Mouse (Mus musculus) MN1 (cell line): Measurements from ENCODE around the gene Leap2.
"Not testable (repeated sequence)": the region's sequence is repeated elsewhere in the genome, so short reads cannot be mapped to it uniquely, and the experiment has no call there.

Experiments
- DNase-seq: peaks from one replicate; pipeline ENCODE4 v3.0.0-alpha.2; 2016; ENCODE audit warnings: low spot score

Leap2 gene

DNA sequence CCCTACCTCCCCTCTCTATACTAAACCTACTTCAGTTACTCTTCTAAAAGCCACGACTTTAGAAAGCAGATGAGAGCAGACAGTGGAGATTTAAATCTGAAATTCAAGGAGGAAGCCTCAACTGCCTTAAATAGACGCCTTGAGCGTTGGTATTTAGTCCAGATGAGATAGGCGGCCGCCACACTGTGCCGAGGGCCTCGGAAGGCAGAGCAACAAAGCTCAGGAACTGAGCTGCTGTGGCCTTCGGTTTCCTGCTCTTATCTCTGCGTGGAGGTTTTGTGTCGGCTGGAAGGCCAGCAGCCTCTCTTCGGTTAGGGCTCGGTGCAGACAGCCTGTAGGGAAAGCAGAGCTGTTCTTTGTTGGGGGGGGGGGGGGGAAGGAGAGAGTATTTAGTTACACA, 19.0 kb upstream of the Leap2 start:
- DNase-seq, result no peak

DNA sequence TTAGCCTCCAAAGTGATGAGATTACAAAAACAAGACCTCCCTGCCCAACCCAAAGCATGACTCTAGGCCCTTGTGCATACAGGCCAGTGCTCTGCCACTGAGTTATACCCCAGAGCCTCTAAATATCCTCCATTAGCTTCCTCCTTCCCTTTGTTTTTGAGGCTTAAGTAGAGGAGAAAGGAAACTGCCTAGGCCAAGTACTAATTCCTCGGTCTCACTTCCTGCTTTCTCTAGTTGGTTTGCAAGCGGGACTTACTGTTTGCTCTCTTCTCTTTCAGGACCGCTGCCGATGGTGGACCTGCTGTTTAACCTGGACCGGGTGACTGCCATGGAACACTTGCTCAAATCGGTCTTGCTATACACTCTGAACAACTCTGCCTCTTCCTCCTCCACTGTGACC, 13.4 kb upstream of the Leap2 start:
- DNase-seq, result no peak

DNA sequence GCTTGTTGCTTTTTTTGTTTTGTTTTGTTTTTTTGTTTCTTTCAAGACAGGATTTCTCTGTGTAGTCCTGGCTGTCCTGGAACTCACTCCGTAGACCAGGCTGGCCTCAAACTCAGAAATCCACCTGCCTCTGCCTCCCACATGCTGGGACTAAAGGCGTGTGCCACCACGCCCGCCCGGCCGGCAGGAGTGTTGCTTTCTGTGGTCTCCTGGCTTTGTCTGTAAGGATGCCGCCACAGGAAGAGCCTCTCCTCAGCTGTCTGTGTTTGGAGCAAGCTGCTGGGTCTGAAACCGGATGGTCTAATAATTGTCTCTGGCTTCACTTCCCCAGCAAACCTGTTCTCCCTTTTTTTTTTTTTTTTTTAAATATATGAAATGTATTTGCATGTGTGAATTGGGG, 12.5 kb upstream of the Leap2 start:
- DNase-seq, result no peak

DNA sequence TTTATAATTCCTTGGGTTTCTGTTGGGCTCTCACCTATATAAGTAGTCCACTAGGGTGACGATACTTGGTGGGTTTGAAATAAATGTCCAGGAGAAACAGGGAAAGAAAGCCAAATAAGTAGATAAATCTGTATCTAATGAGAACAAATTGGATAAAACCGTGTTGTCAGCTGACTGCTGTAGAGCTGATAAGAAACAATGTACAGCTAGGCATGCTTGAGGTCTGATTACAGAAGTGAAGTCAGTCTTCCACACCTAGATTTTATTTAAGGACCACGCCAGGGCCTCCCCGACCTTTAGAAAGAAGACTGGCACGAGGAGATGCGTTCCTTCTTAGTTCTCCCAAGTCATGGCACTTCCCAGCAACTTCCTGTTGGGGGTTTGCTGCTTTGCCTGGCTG, 10.1 kb upstream of the Leap2 start:
- no peak for DNase-seq

DNA sequence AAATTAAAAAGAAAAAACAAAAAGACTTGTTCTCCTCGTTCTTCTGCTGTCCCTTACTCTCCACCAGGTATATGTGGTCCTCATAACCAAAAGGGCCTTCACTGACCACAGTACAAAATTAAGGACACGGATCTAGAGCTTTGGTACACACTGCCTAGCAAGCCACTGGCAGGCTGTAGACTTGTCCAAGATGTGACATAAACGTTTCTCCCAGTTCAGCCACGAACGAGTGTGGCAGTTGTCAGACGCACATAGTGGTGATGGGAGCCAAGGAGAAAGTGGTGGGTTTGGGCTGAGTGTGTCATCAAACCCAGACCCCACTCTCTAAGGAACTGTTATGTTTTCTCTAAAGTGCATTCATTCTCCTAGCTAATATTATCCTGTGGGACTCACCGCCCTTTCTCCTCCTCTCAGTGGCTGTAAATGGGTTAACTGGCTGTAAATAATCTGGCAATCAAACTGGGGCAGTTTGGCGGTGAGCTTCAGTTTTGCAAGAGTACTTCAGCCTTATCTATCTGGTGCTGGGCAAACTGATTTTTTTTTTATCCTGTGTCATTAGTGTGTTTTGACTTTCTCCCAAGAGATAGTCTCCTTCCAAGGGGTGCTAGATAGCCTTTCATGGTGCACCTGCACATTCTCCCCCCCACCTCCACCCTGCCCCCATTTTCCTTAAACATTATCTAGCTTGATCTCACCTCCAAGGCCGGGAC, 8.5 kb upstream of the Leap2 start:
- peak; percentile 64 for DNase-seq

DNA sequence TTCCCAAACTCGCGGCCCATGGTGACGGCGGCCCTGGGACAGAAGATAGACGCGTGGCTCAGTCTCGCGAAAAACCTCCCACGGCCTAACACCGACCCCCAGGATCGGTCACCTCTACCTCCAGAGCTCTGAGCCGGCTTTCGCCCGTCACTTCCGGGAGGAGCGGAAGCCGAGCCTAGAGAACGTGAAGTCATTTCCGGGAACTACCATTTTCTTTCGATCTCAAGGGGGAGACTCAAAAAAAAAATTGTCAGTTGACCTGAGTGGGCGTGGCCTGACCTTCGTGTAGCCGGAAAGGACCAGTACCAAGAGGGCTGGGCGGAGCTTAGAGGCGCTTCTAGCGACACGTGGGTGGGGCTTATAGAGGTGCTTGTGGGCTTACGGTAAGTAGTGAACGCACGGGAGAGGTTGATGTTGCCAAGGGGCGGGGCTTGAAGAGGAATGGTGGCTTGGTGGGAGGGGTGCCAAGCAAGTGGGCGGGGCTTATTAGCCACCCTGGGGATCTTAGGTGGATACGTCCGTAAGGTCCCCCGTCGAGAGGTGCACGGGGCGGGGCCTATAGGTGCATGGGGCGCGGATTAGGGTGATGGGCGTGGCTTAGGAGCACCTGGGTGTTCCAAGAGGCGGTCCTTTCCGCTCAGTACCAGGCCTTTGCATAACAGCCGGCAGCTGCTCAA, 7.8 kb upstream of the Leap2 start, which contains the start of the genes Uqcrq and Gdf9:
Gene Uqcrq, minus strand, starts transcription at position 162 of the 677 bp plus-strand sequence.
Gene Gdf9, plus strand, starts transcription at position 354 of the 677 bp plus-strand sequence.
- peak; percentile 100 for DNase-seq

DNA sequence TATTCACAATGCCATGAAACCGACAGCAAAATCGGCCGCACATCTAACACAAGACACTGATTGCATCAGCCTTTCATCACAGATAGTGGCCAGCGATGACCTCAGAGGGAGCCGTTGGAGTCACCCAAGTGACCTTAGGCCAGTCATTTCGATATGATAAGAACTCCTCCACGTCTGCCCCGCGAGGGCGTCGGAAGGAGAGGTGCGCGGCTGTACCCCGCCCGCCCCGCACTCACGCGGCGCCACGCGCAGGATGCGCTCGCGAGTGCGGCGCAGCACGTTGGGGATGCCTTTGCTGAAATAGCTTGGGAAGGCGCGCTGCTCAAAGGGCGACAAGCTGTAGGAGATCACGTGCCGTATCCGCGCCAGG, 7.3 kb upstream of the Leap2 start:
- peak; percentile 90 for DNase-seq

DNA sequence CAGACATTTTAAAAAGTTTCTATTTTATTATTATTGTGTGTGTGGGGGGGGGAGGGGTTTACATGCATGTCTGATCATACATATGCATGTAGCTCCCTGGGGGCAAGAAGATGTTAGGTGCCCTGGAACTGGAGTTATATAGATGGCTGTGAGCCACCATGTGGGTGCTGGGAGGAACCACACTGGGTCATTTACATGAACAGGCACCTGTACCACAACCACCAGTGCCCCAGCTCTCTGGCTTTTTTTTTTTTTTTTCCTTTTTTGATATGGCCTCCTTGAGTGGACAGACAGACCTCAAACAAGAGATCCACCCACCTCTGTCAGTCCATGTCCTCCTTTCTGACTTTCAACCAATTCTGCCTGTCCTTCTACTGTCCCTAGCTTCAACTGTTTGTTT, 6.2 kb upstream of the Leap2 start:
- peak; percentile 34 for DNase-seq

DNA sequence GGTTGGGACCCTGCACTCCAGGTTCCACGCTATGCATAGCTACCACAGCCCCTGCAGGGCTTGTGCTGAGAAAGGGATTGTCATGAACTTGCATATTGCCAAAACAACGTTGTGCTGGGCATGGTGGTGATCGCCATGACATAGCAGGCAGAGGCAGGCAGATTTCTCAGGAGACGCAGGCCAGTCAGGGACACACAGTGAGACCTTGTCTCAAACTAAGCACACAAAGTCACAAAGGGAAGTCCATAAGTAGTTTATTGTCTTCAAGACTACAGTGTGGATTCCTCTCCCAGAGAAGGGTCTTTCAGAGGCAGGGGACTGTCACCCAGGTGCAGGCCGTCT, 5.7 kb upstream of the Leap2 start:
- no peak for DNase-seq

DNA sequence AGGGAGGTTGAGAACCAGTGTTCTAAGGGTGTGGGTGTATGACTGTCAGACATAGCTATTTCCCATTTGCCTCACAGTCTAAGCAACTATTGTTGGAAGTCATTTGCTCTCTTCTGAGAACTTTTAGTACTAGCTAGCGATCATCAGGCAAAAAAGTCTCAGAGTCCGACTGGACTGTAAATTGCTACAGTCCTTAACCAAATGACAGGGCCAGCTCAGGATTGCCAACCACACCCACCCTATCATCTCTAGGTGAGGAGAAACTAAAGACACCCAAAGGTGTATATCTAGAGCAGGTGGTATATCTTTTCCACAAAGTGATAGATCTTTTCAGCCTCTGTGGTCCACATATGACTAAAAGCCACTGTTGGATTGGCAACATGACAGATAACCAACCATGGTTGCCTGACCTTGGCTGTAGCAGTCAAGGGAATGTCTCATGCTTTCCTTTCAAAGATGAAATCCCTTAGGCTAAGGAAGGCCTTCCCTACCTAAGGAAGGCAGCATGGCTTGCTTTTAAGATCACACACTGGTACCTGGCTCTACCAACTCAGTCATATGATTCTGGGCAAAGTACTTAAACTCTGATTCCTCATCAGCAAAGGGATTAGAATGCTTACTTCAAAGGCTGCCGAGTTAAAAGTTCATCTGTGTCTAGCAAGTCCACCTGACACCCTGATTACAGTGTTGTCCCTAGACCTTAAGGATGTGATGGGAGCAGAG, 5.2 kb upstream of the Leap2 start:
- DNase-seq, result no peak

DNA sequence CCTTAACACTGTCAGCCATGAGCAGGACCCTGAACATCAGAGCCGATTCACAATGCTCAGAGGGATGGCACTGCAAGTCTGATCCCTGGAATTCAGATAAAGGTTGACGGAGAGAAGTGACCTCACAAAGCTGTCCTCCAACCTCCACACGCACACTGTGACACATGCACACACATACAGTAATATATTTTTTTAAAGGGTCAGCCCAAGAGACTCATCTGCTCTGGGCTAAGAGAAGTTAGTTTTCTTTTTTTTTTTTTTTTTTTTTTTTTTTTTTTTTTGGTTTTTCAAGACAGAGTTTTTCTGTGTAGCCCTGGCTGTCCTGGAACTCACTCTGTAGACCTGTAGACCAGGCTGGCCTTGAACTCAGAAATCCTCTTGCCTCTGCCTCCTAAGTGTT, 3.9 kb upstream of the Leap2 start:
- not testable (repeated sequence) for DNase-seq

DNA sequence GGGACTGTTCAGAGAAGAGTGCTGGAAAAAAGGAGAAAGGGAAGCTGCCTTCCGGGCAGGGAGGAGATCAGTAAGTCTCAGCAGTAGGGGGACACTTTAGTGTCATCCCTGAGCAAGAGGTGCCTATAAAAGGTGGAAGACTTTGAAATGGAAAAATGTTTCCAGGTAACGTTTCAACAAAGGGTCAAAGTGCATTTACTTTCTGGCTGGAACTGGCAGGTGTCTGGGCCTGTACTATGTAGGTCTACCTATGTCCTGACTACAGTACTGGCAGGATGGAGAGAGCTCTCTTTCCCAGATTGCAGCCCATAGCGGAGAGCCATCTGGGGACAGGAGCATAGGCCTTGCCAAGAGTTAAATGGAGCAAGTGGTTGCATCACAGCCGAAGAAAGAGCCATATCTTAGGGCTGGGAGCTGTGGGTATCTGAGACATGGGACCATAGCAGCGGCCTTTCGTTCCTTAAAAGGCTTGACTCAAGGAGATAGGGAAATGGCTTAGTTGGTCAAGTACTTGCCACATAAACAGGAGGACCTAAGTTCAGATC, 2.8 kb upstream of the Leap2 start:
- DNase-seq, result no peak

DNA sequence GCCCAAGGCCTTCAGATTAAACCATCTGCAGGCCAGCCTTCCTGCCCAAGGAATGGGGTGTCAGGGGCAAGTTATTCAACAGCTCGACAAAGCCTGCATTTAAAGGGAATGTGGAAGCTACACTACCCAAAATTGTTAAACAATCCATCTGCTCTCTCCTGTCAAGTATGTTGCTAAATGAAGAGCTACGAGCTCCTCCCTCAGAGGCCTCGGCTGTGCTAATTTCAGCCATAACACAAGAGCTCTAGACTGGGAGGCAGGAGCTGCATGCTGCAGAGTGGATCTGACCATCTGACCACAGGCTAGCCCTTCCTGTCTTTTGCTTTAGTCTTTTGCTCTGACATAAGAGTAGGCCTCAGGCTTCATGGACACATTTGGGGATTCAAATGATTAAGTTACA, 2.3 kb upstream of the Leap2 start:
- no peak for DNase-seq

DNA sequence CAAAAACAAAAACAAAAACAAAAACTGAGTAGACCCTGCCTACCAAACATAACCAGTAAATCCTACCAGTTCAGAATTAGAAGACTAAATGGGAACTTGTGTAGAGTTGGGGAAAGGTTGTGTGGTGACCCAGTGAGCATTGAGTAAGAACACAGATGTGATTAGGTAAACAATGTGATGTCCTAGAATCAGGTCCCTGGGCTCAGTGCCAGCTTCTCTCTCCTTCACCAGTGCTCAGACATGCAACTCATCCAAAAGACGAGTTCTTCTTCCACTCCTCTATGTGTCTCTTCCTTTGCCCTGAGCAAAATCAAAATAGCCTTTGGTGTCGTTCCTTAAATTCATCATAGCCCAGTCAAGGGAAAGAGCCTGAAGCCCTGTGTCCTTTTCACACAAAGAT, 1.9 kb upstream of the Leap2 start:
- DNase-seq, result peak; percentile 40

DNA sequence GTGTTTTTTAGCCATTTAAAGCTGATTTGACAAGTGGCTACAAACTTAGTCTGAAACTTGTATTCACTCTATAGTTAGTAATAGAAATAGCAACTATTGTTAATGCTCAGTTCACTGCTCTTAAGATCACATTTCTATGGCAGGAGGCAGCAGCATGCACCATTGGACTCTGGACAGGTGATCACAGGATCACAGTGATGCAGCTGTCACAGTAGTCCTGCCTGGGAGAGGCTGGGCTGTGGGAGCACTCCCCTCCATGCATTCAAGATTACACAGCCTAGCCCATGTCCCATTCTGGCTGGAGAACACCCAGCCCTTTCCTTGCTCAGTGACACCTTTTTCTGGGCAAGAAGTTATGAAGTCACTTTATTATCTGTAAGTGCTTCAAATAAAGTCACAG, 4.9 kb downstream of the Leap2 start:
- no peak for DNase-seq

DNA sequence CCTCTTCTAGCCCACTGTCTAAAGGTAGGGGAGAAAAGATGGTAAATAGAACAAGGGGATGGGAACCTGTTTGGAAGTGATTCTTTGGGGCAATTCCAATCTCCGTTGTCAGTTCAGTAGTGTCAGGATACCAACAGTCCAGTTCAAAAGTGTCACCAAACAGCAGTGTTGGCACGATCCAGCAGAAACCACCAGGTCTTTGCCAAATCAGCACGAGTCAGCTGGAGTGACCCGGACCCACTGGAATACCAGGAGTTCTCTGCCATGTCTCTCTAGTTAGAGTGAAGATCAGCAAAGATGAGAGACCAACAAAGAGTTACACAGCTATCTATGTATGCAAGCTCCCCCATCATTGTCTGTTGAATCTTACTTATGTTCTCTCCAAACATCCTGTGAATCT, 9.1 kb downstream of the Leap2 start:
- no peak for DNase-seq

DNA sequence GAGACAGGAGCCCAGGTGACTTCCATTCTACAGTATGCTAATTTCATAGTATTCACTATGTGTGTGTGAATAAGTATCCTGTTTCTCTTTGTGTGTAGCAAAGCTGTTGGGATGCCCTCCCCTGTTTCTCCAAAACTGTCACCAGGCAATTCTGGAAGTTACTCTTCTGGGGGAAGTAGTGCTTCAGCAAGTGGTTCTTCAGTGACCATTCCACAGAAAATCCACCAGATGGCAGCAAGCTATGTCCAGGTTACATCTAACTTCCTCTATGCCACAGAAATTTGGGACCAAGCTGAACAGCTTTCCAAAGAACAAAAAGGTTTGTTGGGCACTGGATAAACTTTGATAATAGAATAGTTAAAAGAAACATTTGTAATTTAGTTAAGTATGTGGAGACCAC, 11.2 kb downstream of the Leap2 start:
- DNase-seq, result peak; percentile 59

DNA sequence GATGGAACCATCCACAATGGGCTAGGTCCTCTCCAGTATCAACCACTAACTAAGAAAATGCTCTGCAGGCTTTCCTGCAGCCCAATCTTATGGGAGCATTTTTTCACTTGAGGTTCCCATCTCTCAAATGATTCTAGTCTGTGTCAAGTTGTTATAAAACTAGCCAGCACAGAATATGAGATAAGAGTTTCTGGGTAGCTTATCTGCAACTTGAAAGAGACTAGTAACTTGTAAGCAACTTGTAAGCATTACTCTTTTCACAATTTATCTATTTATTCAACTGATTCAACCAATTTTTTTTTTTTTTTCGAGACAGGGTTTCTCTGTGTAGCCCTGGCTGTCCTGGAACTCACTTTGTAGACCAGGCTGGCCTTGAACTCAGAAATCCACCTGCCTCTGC, 19.3 kb downstream of the Leap2 start:
- DNase-seq, result no peak

DNA sequence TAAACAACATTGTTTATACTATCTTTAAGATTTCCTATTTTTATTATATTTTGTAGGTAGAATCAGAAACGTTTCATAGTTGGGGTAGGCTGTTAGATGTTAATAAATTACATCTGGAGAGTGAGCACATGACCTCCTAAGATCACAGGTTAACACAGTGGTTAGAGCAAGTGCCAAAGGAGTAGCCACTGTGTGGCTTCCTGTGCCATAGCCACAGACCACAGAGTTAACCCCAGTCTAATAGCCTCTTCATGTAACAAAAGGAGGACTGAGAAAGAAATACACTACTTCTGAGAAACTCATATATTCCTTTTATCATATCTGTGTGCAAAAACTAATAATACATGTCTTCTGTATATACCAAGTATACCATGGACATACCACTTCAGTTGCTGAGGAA, 29.1 kb downstream of the Leap2 start:
- DNase-seq, result no peak

DNA sequence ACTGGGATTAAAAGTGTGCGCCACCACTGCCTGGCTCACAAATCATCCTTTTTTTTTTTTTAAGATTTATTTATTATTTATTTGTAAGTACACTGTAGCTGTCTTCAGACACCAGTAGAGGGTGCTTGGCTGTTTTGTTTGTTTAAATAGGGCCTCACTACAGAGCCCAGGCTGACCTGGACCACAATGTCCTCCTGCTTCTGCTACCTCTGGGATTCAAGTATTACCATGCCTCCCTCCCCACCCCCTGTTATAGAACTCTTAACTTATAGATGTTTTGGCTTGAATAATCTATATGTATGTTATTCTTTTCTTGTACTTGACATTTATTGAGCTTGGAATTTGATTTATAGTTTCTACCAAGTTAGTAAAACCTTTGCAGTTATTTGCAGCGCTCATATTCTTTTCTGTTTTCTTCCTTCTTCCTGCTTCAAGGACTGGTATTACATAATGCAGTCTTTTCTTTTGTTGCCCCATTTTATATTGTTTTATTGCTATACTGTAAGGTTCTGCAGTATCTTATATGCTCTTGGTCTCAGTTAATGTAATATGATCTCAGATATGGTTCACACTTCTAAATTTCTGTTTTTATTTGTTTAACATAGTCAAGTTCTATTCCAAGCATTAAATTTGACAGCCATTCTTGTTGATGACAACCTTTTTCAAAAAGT, 39.1 kb downstream of the Leap2 start:
- DNase-seq, result no peak

DNA sequence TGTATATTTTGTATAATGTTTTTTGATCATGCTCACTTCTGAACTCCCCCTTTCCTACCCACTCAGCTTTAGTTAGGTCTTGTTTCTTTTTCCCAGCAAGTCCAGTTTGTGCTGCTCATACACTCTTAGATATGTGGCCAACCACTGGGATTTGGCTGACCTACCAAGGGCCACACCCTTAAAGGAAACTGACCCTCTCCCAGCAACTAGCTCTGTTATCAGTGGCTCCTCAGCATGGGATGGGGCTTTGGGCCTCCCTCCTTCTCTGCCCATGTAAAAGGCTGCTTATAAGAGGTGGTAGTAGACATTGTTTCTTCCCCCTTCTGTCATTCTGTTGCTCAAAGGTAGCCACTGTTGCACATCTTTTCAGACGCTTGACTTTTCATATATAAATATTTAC, 44.1 kb downstream of the Leap2 start:
- DNase-seq, result no peak
